Mouse (Mus musculus): ENCODE results near the gene Sox18. TPM values are rescaled to one million over a fixed set of nuclear protein-coding genes. Genes with fewer than 3 reads are reported as not detected.

The Sox18 gene
- total and polyA plus RNA-seq, 3 experiments, result 0.04 TPM; not detected in 2

- Histone ChIP-seq H3K4me3 (ENCODE audit: control insufficient read depth in 1 of 2, insufficient read depth in 1 of 2, low read depth in 2 of 2, low read length in 2 of 2) (no peak overlapping the region), H3K9me3 (replicated peaks; ENCODE audit: insufficient read depth, low read length) (no peaks in the 10 kb centered on the region), H3K27ac (ENCODE audit: control insufficient read depth, low read depth, low read length) (no peak overlapping the region), H3K36me3 (ENCODE audit: control insufficient read depth in 1 of 2, insufficient read depth in 2 of 2, low read length in 2 of 2) (no peaks in the 10 kb centered on the region), H3K4me1 (ENCODE audit: control insufficient read depth in 1 of 2, insufficient read depth in 2 of 2, low read length in 2 of 2) (peaks cover 0 to 12% of the 10 kb centered on the region in 2 experiments; a peak in 2 of 4 replicates), H3K9ac (ENCODE audit: control insufficient read depth, low read depth, low read length, poor library complexity, severe bottlenecking) (no peak overlapping the region), H3K27me3 (ENCODE audit: control insufficient read depth in 1 of 2, insufficient read depth in 2 of 2, low read length in 2 of 2) (no peaks in the 10 kb centered on the region; a peak in 1 of 4 replicates), H3K79me2 (ENCODE audit: control insufficient read depth, insufficient read depth, low read length, poor library complexity) (no peaks in the 10 kb centered on the region)
- TF ChIP-seq CTCF (IDR thresholded peaks at IDR 0.05 in 2 of 3, conservative IDR thresholded peaks at IDR 0.05 in 1 of 3; ENCODE audit: control insufficient read depth in 1 of 3, insufficient read depth in 1 of 3, low read depth in 2 of 3, low read length in 3 of 3, poor library complexity in 1 of 3, severe bottlenecking in 1 of 3) (no peak), EP300 (IDR thresholded peaks at IDR 0.05; ENCODE audit: low read depth in 1 of 2, low read length in 2 of 2) (no peak), TAL1 (IDR thresholded peaks at IDR 0.05; ENCODE audit: low read length) (no peak), ZC3H11A (IDR thresholded peaks at IDR 0.05; ENCODE audit: low read depth, low read length) (no peak), BHLHE40 (IDR thresholded peaks at IDR 0.05; ENCODE audit: borderline replicate concordance, low read depth, low read length) (no peak), GABPA (IDR thresholded peaks at IDR 0.05; ENCODE audit: low read depth, low read length) (no peak), TBP (IDR thresholded peaks at IDR 0.05; ENCODE audit: low read depth, low read length) (no peak), GATA1 (IDR thresholded peaks at IDR 0.05; ENCODE audit: low read depth, low read length) (no peak), ELF1 (IDR thresholded peaks at IDR 0.05; ENCODE audit: low read depth, low read length) (no peak), POLR2AphosphoS2 (IDR thresholded peaks at IDR 0.05; ENCODE audit: low read length) (no peak), E2F4 (IDR thresholded peaks at IDR 0.05; ENCODE audit: borderline replicate concordance, low read depth, low read length) (no peak), UBTF (IDR thresholded peaks at IDR 0.05; ENCODE audit: borderline replicate concordance, insufficient read depth, low read depth, low read length) (no peak), RAD21 (IDR thresholded peaks at IDR 0.05; ENCODE audit: low read depth, low read length) (no peak), MYB (IDR thresholded peaks at IDR 0.05; ENCODE audit: low read depth, low read length) (no peak), POLR2A (IDR thresholded peaks at IDR 0.05; ENCODE audit: control insufficient read depth in 1 of 2, insufficient read depth in 1 of 2, low read depth in 1 of 2, low read length in 2 of 2, poor library complexity in 1 of 2) (no peak)
- no peak for DNase-seq (ENCODE audit: low read depth, low spot score)
Measured at GRCm38 (mm10) chr2:181662620-181663297, 8.7 kb downstream of the Sox18 start.

DNA sequence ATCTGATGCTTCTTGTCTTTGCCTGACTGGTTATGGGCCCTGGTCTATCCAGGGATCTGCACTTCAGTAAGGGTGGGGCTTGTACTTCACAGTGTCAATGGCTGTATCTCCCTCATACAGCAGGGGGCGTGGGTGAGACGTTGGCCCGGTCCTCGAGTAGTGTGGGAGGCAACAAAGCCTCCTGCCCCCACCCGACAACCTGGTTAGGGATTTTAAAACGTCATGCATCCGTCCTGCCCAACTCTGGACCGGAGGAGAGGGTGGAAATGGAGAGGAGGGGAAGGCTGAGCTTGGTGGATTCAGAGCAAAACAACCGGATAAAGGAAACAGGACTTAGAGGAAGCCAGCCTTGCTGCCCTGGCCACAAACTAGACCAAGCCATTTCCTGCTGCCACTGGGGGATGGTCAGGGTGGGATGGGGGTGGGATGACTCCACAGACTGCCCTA is 11.8 kb downstream of the Sox18 start:
- peaks cover 0 to 12% of the 10 kb centered on the region in 2 experiments; a peak in 2 of 4 replicates for H3K4me1 ChIP-seq (ENCODE audit: control insufficient read depth in 1 of 2, insufficient read depth in 2 of 2, low read length in 2 of 2)
- H3K27ac ChIP-seq (ENCODE audit: control insufficient read depth, low read depth, low read length), result no peak overlapping the region
- TF ChIP-seq NRF1 (IDR thresholded peaks at IDR 0.05; ENCODE audit: insufficient read depth, low read depth, low read length, poor library complexity, severe bottlenecking) (no peak), USF1 (IDR thresholded peaks at IDR 0.05; ENCODE audit: low read depth, low read length) (no peak), POLR2A (IDR thresholded peaks at IDR 0.05; ENCODE audit: control insufficient read depth in 1 of 2, insufficient read depth in 1 of 2, low read depth in 1 of 2, low read length in 2 of 2, poor library complexity in 1 of 2) (no peak), HCFC1 (IDR thresholded peaks at IDR 0.05; ENCODE audit: low read depth, low read length) (no peak), NELFE (IDR thresholded peaks at IDR 0.05; ENCODE audit: low read depth, low read length) (no peak), ZMIZ1 (IDR thresholded peaks at IDR 0.05; ENCODE audit: low read depth, low read length) (no peak), MYC (IDR thresholded peaks at IDR 0.05; ENCODE audit: low read depth, low read length) (no peak), MAFK (IDR thresholded peaks at IDR 0.05; ENCODE audit: borderline replicate concordance, low read depth, low read length) (no peak), EP300 (IDR thresholded peaks at IDR 0.05; ENCODE audit: low read depth in 1 of 2, low read length in 2 of 2) (no peak), RAD21 (IDR thresholded peaks at IDR 0.05; ENCODE audit: low read depth, low read length) (peak; percentile 71), TCF12 (IDR thresholded peaks at IDR 0.05; ENCODE audit: low read depth, low read length) (no peak), GATA1 (IDR thresholded peaks at IDR 0.05; ENCODE audit: low read depth, low read length) (no peak), CHD1 (IDR thresholded peaks at IDR 0.05; ENCODE audit: low read depth, low read length) (no peak), MEF2A (IDR thresholded peaks at IDR 0.05; ENCODE audit: extremely low read depth, insufficient replicate concordance, low read depth, low read length, poor library complexity, severe bottlenecking) (no peak), GABPA (IDR thresholded peaks at IDR 0.05; ENCODE audit: low read depth, low read length) (no peak), JUND (IDR thresholded peaks at IDR 0.05; ENCODE audit: low read depth, low read length) (no peak), MAZ (IDR thresholded peaks at IDR 0.05; ENCODE audit: low read depth, low read length) (peak; percentile 71; the same call in 1 of the 2 replicates), KAT2A (conservative IDR thresholded peaks at IDR 0.05; ENCODE audit: low read depth, low read length) (no peak), RCOR1 (IDR thresholded peaks at IDR 0.05; ENCODE audit: low read depth, low read length) (no peak), SMC3 (IDR thresholded peaks at IDR 0.05; ENCODE audit: low read depth, low read length) (peak; percentile 94)

More for the DNA sequence above, 11.8 kb downstream of the Sox18 start:
- Histone ChIP-seq H3K79me2 (ENCODE audit: control insufficient read depth, insufficient read depth, low read length, poor library complexity) (no peaks in the 10 kb centered on the region), H3K36me3 (ENCODE audit: control insufficient read depth in 1 of 2, insufficient read depth in 2 of 2, low read length in 2 of 2) (no peaks in the 10 kb centered on the region; a peak in 1 of 4 replicates), H3K9me3 (replicated peaks; ENCODE audit: insufficient read depth, low read length) (no peaks in the 10 kb centered on the region), H3K9ac (ENCODE audit: control insufficient read depth, low read depth, low read length, poor library complexity, severe bottlenecking) (no peak overlapping the region), H3K4me3 (ENCODE audit: control insufficient read depth in 1 of 2, insufficient read depth in 1 of 2, low read depth in 2 of 2, low read length in 2 of 2) (no peak overlapping the region), H3K27me3 (ENCODE audit: control insufficient read depth in 1 of 2, insufficient read depth in 2 of 2, low read length in 2 of 2) (no peaks in the 10 kb centered on the region)
- peak; percentile 77 for DNase-seq (ENCODE audit: low read depth, low spot score)
